Mouse (Mus musculus): ENCODE measurements around the gene Adamts14.

Gene Adamts14

DNA sequence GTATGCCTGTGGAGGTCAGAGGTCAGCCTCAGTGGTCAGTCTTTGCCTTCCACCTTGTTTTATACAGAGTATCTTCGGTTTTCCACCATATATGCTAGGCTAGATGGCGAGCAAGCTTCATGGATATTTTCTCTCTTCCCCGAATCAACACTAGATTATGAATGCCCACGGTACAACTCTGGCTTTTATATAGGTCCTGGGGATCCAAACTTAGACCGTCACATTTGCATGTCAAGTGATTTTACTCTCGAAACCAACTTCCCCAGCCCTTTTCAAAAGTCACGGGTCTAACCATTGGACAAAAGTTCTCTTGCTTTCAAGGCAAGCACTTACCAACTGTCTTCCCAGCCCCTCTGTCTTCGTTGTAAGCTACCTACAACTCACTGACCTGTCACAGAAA is 94.6 kb downstream of the Adamts14 start:
- no peak for DNase-seq (ENCODE audit: low spot score)

DNA sequence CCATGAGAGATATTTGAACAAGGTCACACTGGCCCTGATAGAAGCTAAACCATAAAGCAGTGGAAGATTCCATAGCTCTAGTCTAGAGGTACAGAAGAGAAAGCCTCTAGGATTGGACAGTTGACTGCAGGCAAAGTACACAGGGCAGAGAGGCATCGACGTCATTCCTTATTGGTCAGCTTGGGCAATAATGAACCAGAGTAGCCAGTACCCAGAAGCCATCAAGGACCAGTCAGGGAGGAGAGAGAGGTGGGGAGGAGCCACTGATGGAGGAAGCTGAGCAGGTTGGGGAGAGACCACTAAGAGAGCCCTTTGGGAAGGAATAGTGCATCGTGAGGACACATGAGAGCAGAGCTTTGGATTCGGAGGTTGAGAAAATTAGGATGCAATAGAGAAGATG is 95.5 kb downstream of the Adamts14 start:
- no peak for DNase-seq (ENCODE audit: low spot score)

DNA sequence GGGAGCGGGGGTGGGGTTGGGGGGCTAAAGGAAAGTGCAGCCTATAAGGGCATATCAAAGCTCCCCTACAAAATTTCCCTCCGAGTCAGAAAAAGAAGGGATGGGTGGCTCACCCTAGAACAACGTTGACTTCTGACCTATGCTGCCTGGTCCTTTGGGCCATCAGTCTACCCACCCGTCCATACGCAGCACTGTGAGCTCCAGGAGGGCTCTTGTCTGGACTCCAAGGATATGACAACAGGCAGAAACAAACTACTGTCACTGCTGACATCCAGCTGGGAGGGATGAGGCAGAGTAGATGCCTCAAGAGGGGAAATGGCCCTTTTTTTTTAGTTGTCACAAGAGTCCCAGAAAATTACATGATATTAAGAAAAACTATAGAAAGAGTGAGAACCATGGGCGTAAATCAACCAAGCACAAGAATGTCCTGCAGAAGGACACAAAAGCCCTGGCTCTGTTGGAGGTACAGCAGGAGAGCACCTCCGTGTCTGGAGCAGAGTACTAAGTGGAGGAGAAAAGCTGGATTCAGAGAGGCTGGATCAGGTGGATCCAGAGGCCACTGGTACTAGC is 96.9 kb downstream of the Adamts14 start:
- no peak for DNase-seq (ENCODE audit: low spot score)

DNA sequence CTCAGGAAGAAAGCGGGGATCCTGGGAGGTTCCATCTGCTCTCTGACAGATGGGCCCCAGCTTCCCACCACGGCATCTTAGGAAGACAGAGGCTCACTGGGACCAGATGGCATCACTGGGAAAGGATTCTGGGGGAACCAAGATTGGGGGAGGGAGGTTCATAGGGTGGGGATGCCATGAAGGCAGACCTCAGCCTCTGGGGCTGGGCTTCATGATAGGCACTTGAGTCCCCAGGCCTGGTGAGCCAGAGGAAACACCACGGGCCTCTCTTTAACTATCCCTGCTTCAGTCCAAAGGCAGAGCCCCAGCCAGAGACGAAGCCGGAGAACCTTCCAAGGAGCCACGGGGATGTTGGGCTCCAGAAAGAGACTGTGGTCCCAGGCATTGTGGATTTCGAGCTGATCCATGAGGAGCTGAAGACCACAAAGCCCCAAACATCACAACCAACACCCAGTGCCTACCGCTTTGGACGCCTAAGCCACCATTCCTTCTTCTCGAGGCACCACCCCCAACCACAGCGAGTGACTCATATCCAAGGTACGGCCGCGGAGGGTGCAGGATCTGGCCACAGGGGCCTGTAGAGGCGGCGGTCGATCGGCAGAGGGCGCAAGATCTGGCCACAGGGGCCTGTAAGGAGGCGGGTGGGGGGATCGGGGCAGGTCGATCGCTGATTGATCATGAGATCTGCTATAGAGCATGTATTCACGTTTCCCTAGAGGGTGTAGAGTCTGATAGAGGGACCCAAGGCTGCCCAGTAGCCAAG is 97.6 kb downstream of the Adamts14 start:
- DNase-seq (ENCODE audit: low spot score) = peak; percentile 73

DNA sequence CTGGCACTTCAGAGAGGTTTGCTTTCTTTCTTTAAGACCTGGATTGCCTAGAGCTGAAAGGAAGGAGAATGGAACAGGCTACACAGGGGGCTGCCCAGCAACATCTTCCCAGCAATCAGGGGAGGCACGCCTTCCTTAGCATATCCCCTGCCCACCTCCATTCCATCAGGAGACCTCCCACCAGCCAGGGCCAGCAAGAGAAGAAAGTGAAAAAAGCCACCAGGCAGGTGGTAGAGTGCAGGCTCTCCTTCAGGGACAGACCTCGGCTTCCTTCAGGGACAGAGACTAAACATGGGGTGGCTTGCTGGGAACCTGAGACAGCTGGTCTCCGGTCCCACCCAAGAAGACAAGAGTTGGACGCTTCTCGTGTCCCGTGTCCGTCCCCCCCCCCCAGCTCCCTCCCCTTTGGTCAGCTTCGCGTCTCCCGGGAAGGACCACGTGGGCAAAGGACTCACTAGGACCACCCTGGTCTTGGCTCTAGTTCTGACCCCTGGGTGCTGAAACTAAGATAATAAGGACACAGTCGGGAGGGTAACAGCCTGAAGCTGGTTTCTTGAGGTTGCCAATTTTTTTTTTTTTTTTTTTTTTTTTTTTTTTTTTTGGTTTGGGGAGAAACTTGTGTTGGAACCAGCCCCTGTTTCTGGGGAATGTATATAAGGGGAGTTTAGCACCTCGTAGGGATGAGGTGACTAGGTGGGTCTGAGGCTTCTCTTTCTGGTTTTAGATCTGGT is 98.4 kb downstream of the Adamts14 start:
- DNase-seq (ENCODE audit: low spot score) = no peak

DNA sequence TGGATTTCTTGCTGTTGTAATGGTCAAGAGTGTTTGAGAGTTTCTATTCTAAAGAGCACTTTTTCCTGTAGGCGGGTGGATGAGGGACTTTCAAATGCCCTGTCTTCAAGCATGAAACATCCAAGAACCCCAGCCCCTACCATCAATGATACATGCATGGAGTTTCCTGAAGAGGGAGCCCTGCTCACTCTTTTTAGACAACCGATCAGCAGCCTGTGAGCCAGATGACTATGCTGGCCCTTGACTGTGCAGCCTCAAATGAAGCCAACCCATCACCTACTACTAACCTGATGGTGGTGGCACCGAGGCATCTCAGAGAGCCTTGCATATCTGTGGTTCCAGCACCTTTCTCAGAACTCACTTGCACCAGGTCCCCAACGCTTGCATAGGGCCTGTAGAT is 100.7 kb downstream of the Adamts14 start:
- DNase-seq (ENCODE audit: low spot score) = no peak

DNA sequence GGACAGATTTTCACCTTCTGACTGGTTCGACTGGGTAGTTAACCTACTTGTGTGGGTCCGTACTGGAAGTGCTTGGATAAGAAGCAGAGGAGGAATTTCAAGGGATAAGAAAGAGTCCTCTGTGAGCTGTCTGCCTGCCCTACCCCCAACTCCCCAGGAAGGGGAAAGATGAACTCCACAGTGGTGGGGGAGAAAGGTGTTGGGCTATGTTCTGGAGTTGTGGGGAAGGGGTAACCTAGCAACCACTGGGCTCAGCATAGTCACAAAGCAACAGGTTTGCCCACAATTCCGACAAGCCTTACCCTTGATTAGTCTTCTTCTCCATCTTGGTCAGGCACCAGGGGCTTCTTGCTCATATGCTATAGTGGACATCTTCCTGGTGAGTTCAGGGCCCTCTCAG is 101.6 kb downstream of the Adamts14 start, which contains the start of gene Tbata:
Gene Tbata, plus strand, starts transcription at position 301 of the 400 bp plus-strand sequence.
- no peak for DNase-seq (ENCODE audit: low spot score)

DNA sequence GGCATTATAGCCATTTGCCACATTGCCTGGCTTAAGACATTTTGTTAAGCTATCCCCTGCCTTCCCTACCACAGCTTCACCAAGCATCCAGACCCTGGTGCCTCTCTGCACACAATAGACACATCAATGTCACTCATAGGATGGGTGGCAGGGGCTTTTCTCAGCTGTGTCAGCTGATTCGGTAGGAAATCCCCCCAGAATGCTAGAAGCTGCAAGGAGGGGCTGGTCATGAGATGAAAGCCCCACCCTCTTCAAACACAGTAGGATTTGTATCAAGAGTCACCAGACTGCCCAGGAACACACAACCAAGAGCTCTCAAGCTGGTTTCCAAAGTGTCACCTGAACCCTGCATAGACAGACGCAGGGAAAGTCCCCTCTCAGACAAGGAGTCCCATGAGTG is 104.8 kb downstream of the Adamts14 start:
- DNase-seq (ENCODE audit: low spot score) = no peak

DNA sequence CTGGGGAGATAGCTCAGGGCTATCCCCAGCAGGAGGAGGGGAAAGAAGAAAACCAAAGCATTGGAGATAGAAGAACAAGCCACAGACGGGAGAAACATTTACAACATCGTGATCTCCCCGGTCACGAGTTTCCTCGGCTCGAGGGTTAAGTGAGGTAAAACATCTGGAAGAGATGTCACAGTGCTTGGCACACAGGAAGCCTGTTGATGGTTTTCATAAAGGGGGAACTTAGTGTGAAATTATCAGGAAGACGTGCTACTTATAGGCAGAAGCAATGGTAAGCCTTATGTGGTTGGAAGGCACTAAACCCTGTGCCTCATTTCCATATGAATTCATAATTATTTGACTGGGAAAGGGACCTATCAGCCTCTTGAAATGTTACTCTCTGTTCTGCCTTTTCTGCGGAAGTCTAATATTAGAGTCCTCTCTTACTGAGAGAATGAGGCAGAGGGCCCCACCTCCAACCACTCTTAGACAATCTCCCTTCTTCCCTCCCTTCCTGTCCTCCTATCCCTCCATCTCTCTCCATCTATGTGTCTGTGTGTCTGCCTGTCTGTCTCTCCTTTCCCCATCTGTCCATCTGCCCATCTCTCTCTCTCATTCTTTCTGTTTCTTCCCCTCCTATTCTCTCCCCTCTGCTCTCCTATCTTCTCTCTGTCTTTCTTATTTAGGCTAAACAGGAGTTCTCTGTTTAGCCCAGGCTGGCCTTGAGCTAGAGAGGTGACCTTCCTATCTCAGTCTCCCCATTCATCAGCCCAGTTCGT is 105.7 kb downstream of the Adamts14 start:
- no peak for DNase-seq (ENCODE audit: low spot score)

DNA sequence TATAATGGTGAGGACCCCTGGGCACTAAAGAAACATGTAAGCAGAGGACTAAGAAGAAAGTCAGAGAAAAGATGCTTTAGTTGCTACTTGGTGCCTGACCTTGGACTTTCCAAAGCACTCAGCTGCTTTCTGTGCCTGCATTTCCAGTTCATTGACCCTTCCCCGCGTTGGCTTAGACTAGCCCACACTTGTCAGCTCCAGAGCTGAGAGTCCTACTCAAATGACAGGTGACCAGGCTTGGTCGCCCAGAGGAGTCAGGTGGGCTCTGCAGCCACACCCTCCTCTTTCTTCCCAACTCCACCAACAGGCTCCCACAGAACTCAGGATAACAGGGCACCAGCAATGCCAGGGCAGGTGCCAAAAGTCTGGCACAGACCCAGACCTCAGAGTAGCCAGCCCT is 110.9 kb downstream of the Adamts14 start:
- no peak for DNase-seq (ENCODE audit: low spot score)

DNA sequence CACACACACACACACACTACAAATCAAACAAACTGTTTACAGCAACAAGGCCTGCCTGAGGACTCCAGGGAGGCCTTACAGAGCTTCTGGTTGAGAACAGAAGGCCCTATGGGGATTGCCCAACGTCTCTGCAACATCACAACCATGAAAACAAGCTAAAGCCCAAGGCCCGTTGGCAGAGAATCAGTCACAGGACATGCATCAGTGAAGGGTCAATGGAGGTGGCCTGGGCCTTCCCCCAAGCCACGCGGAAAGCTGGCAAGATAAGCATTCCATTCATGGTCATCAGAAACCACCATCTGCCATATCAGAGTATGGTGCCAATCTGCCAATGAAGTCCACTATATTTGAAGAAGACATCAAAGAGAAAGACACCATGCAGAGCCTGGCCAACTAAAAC is 112.6 kb downstream of the Adamts14 start:
- no peak for DNase-seq (ENCODE audit: low spot score)

DNA sequence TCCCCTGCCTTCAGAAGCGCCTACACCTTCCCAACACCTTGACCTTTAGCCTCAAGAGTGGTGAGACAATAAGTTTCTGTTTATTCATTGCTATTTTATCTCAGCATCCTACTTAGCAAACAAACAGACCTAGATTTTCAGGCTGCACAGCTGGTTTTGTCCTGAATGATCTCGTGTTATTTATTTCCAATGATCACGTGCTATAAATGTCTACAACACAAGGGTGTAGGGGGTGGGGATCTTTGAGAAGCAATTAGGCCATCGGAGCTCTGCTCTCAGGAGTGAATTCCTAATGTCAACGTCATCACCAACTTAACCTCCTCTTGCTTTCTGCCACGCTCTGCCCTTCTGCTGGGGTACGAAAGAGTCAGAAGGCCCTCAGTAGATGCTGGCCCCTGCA is 113.1 kb downstream of the Adamts14 start:
- DNase-seq (ENCODE audit: low spot score) = no peak

DNA sequence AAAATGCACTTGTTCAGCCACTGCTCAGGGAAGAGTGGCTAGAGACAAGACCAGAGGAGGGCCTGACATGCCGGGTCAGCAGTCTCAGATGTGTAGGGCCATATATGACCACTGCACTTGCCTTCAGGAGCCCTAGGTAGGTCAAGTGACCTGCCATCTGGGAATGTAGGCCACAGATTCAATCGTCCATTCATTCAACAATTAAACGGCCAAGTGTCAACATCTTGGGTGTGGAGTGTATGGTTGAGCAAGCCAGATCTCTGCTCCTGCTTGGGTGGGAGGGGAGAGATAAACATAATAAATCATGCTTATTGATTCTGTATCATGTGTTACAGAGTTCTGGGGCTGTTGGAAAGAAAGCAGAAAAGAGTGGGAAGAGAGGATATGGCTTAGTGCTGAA is 114.6 kb downstream of the Adamts14 start:
- DNase-seq (ENCODE audit: low spot score) = no peak

DNA sequence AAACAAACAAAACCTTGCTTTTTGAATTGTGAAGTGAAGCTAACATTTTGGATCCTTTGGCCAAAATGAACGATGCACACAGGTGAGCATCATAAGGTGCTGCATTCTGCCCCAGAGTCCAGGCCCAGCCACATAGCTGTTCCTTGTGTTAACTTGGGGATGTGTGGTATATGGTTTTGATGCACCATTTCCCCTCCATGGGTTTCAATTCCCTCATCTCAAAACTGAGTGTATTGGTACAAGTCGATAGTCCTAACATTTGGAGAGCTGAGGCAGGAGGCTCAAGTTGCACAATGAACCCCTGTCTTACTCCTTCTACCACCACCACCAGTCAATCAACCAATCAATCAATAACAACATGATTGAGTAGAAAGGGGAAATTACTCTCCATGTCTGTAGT is 116.8 kb downstream of the Adamts14 start:
- no peak for DNase-seq (ENCODE audit: low spot score)

DNA sequence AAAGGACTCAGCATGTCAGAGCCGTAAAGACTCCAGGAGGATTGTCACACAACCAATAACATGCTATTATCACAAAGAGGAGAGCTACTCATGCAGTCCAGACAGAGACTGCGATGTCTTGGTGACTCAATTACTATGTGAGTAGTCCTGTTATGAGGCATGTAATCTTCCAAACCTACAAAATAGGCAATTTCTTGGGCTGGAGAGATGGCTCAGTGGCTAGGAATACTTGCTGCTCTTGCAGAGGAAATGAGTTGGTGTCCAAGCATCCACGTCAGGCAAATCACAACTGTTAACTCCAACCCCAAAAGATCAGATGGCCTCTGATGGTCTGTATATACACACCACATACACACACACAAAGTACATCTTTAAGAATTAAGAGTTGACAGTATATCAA is 117.6 kb downstream of the Adamts14 start:
- no peak for DNase-seq (ENCODE audit: low spot score)

DNA sequence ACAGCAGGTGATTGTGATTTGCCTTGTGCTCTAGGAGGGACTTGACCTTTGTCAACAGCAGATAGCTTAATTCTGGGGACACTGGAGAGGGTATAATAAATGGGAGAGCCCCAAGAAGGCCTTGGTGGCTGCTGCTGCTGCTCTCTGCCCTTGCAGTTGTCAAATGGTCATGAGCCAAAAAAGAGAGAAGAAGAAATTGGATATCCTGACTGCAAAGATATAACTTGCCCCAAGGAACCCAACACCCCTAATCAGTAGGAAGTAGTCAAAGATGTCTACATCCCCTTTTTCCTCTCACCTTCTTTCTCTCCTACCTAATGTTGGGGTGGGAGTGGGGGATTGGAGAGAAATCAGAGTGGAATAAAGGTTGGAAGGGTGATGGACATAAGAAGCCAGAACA is 121.1 kb downstream of the Adamts14 start:
- no peak for DNase-seq (ENCODE audit: low spot score)

DNA sequence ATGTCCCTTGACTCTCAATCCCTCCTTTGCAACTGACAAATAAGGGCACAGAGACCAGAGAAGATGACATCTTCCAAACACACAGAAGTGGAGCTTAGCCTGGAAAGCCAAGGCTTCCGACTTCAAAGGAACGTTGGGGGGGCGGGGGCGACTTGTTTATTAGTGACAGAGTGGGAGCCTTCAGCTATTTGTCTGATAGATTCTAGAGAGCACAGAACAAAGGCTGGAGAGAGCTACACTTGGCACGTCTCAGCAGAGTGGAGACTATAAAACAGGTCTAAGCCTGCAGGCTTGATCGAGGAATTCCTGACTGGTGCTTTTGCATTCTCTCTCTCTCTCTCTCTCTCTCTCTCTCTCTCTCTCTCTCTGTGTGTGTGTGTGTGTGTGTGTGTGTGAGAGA is 122.6 kb downstream of the Adamts14 start:
- peak; percentile 36 for DNase-seq (ENCODE audit: low spot score)

DNA sequence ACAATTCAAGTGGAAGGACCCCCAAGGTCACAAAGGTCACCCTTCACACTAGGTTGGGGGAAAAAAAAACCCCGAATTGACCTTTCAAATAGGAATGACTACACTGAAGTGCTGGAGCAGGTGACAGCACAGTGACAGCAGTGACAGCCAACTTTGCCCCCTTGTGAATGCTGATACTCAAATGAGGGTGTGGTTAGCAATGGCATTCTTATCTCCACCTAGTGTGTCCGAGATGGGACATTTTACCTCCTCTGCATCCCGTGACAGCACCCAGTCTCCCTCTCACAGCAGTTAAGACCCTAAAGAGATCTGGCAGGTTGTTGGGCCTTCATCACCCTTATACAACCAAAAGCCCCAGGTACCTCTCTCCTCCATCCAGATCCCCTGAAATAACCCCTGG is 123.8 kb downstream of the Adamts14 start:
- DNase-seq (ENCODE audit: low spot score) = no peak

DNA sequence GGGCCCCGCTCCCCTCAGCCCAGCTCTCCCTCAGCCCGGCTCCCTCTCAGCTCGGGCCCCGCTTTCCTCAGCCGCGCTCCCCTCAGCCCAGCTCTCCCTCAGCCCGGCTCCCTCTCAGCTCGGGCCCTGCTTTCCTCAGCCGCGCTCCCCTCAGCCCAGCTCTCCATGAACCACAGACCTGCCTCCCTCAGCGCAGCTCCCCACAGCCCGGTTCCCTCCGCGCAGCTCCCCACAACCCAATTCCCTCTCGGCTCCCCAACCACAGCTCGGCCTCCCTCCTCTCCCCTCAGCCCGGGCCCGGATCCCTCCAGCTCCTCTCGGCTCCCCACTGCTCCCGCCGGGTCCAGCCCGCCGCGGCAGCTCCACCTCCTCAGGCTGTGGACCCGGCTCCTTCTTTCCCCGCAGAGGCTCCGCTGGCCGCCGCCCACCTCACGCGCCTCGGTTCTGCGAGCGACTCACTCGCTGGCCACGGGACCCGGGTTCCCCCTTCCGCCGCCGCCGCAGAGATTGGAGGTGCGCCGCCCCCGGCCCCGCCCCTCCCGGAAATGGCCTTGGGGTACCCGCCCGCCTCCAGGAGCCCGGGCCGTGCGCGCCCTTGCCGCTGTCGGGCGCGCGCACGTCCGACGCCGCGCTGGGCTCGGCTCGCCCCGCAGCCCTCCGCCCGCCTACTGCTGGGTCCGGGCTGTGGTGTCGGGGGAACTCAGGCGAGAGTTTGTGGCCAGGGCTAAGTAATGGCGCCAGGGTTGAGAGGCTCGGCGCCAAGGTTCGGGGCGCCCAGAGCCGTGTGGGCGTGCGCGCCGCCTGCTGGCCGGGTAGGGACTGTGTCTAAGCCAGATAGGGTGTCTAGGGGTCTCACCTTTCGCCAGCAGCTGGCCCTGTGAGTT is 125.8 kb downstream of the Adamts14 start, which contains the start of gene Sgpl1:
Gene Sgpl1, minus strand, starts transcription at position 547 of the 884 bp plus-strand sequence.
- peak; percentile 93 for DNase-seq (ENCODE audit: low spot score)
